Mouse (Mus musculus) MEL-GATA-1-ER (cell line): Measurements from ENCODE around the gene Rb1.
A peak's percentile ranks its signal among the peaks of the same experiment; 100 is the strongest.

Experiments
- DNase-seq: peaks from one replicate; pipeline ENCODE4 v3.0.0-alpha.2; 2012; ENCODE audit warnings: low read depth; ENCODE audit errors: extremely low read depth

The Rb1 gene

GRCm38 (mm10) chr14:73336316-73337080 lies 10.9 kb upstream of the Rb1 start:
- no peak for DNase-seq

DNA sequence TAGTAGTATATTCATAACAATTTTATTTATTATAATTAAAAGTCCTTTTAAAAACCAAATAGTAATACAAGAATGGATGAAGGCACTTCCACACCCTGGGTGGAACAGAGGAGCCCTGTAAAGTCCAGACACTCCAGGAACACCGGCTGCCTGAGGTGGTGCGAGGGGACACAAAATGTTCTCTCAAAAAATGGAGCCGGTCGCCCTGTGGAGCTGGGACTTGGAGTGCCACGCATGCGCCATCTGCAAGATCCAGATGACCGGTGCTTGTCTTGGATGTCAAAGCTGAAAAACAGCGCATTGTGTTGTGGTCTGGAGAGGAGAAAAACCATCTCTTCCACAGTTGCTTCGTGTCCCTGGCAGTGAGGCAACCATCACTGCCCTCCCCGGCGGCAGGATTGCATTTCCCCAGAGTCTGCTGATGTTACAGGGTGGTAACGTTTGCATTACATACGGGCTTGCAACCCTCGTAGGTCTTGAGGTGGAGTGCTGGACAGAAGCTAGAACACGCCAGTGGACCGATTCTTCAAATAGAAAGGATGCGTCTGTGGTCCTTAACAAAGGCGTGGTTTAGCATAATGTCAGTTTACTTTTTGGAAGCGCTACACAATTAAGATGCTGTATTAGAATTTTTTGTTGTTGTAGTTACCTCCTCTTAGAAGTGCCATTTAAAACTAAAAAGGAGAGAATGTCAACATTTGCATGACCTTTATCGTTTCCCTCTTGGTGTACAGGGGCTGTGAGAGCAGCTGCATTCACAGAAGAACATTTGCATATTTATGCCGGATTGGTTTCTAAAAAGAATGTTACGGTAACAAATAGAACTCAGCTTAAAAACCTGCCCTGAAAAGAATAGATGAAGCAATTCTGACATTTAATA lies 9.5 kb upstream of the Rb1 start:
- DNase-seq, result no peak

DNA sequence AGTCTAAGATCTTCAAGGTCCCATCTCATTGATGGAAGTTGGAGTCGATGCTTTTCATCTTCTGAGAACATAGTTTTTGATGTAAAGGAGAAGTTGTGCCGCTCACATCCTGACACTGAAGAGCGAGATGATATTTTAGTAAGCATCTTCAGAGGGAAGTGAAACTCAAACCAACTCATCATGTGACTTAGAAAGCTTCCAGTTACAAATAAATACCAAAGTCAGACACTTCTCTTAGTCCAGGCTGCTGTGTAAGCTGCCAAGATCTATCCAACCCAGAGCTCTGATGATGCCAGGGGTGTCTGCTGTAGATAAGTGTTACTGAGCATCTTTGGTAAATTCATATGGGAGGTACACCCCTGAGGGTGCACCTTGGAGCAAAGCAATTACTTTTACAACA lies 8.3 kb upstream of the Rb1 start:
- DNase-seq, result no peak

DNA sequence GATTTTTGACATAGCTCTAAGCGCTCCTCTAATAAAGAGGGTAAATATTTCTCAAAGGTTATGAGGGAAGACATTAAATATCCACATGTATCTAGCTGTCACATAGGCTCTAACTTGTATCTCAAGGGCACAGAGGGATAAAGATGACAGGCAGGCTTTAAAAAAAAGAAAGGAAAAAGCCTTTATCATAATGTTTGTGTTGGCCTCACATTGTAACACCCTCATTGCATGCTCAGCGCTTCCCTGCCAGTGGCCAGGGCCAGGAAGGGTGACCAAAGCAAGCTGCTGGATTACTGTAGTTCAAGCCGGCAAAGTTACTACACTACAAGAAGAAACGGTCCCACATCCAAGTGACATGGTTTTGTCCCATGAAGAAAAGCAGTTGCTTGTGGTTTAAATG lies 5.8 kb upstream of the Rb1 start:
- no peak for DNase-seq

DNA sequence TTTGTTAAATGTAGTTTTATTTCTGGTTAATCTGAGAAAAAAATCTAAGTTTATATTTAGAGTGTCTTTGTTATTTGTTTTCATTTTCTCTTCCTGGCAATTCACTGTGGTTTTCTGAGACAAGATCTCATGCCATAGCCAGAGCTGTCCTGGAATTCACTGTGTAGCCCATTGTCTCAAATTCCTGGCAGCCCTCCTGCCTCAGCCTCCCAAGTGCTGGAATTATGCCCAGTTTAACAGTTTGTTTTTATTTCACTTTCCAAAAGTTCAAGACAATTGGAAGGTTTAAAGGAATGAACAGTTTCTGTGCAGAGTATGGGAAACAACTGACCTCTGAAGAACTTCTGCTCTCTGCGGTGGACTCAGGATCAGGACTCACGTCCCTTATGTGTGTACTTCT lies 4.2 kb upstream of the Rb1 start:
- DNase-seq, result no peak

- DNase-seq, result no peak
Observed at GRCm38 (mm10) chr14:73326511-73326910, 889 bp upstream of the Rb1 start.

DNA sequence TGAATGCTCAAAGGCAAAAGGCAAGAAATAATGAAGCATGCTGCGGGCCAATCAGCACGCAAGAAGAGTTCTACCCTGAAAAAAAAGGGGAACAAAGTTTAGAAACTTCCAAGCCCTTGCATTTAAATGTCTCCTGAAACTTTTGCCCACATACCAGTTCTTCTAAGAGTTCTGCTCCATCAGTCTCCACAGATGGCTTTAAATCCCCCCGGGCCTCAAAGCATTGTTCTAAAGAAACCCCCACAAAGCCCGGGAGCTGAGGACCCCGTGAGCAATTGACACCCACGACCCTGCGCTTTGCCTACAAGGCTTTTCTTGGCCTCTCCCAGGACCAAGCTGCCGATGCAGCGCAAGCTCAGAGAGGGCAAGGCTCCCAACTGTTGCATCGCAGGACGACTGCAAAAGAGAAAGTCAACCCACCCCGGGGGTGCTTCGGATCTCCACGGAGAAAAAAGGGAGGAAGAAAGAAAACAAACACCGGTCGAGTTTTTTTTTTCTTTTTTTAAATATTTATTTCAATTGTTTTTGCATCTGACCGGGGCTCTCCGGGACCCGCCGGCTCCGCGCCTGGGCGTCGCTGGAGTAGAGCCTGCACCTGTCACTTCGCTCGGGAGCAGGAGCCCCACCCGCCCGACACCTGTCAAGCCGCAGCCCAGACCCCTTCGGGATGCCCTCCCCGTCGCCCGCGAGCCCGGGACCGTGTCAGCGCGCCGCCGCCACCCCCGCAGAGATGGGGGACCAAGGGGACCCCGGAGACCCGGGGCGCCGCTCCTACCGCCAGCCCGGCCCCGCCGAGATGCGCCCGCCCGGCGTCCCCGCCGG lies 777 bp downstream of the Rb1 start:
- peak; percentile 84 for DNase-seq

- no peak for DNase-seq
Observed at GRCm38 (mm10) chr14:73323965-73324364, 1.7 kb downstream of the Rb1 start.

DNA sequence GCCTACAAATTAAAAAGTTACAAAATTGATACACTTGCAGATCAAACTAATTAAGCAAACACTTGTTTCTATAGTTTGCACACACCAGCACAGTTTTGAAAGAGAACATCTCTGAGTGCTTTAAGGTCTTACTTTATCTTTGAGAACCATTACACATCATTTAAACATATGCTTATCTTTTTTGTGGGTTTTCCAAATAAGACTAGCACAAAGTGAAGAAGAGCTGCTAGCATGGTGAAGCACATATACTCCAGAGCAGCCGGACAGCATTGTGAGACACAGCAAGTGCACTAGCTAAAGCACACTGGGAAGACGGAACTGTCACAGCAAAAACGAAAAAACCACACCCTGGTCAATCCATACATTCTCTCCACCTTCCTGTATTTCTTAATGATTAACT lies 3.5 kb downstream of the Rb1 start:
- peak; percentile 85 for DNase-seq

DNA sequence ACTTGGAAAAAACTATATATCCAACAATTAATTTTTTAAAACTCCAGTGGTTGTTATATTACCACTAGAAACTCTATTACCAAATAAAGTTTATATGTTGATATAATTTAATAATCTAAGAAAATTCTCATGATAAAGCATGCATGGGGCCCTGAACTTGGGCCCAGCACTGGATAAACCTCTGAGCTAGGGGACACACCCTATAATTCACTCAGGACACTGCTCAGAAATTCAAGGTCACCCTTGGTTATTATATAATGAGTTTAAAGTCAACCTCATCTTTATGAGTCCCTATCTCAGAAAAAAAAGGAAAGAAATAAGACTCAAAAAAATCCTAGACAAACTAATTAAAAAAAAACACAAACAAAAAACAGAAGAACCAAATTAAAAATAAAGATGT lies 8.7 kb downstream of the Rb1 start:
- DNase-seq, result no peak

GRCm38 (mm10) chr14:73313864-73314263 lies 11.8 kb downstream of the Rb1 start:
- no peak for DNase-seq

GRCm38 (mm10) chr14:73313396-73313795 lies 12.2 kb downstream of the Rb1 start:
- no peak for DNase-seq

DNA sequence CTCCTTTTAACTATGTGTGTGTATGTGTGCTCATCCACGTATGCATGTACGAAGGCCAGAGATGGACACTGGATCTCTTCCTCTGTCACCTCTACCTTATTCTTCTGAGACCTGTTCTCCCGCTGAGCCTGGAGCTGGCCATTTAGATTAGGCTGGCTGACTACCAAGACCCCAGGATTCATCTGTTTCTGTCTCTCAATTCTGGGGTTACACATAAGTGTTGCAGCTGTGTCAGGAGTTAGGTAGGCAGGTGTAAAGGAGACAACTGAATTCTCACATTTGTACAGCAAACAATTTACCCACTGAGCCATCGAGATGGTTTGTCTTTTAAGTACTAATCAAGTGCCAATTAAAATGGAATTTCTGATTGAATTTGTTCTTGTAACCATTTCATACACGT lies 12.7 kb downstream of the Rb1 start:
- no peak for DNase-seq

DNA sequence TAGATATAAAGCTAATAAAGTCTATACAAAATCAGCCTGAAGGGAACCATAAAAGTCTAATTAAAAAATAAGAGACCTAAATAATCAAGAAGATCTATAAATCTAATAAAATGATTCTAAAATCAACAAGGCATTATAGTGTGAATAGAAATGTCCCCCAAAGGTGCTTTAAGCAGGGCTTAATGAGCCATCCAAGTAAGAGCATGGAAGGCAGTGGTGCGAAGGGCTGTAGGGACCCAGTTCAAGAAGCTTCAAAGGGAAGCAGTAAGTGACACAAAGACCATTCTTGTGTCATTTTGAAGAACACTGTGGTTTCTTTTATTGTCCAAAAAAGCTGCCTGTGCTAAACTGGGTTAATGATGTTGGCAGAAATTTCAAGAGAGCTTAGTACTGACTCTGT lies 18.1 kb downstream of the Rb1 start:
- no peak for DNase-seq

DNA sequence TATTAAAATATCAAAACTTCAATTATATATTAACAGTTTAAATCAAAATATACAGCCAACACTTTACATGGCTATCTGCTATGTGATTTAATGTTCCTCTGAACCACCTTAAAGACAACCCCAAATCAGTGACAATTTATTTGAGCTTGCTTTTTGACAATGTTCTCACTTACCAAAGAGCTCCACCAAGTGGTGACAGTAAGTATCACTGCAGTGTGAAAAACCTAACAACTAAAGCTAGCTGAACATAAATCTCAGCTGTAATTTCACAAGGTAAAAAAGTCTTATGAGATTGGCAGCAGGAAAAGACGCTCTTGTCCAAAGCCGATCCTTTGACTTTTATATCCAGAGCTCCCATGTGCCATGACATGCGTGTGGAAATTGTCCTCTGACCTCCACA lies 22.4 kb downstream of the Rb1 start:
- no peak for DNase-seq

DNA sequence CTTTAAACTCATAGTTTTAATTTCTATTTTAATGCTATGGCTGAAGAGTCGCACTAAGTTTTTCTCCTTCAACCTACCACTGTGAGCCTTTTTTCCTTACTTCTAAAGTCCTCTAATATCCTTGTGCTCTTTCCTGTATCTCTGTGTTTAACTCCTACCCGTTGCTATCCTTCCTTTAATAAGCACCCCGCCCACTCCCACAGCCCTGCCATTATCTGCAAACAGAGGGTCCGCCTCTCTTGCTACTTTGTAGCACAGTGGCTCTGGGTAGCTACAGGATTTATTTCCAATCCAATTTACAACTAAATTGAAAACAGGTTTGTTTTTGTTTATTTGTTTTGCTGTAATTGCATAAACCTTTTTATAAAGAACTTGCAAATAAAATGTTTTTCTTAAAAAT lies 23.8 kb downstream of the Rb1 start:
- no peak for DNase-seq

GRCm38 (mm10) chr14:73295512-73295911 lies 30.1 kb downstream of the Rb1 start:
- no peak for DNase-seq

DNA sequence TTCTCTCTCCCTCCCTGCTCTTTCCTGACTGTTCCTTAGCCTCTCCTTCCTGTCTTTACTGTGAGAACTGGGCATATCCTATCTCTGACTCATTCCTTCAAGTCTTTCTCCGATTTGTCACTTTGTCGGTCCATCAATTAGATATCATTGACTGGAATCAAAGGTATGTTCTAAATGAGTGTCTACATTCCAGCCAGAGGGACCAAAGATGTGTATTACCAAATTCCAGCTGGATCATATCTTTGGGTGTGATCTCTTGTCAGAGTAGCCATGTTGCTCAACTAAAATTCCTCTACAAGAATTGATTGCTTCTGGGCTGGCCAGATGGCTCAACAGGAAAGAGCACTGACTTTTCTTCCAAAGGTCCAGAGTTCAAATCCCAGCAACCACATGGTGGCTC lies 32.0 kb downstream of the Rb1 start:
- DNase-seq, result no peak

GRCm38 (mm10) chr14:73292434-73292833 lies 33.2 kb downstream of the Rb1 start:
- DNase-seq, result no peak

GRCm38 (mm10) chr14:73289915-73290314 lies 35.7 kb downstream of the Rb1 start:
- no peak for DNase-seq

DNA sequence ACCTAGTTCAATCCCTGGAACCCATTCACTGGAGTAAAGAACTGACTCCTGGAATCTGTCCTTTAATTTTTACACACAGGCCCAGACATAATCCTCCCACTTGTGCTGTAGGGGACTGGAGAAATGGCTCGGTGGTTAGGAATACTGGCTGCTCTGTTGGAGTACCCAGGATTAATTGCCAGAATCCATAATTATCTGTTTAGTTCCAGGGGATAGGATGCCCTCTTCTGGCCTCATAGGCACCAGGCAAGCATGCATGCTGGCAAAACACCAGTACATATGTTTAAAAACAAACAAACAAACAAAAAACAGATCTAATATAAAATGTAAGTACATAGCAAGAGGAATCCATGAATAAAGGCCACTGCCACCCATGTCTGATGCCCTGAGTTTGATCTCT lies 44.6 kb downstream of the Rb1 start:
- DNase-seq, result no peak

DNA sequence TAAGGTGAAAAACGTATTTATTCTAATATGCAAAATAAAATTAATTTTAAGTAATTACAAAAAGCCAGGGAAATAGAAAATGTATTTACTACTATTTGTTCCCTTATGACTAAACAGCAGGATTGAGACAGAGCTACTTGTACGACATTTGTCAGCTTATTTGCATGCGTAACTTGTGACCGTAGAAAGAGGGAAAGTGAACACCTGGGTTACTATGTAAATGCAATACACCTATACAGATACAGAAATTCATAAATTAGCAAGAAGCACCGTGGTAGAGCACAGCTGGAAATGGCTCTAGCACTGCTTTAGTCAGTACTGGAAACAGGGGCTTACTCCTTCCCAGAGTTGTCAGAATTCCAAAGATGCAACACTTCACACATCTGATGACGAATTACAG lies 46.5 kb downstream of the Rb1 start:
- DNase-seq, result no peak
